Mouse (Mus musculus): Measurements from ENCODE around the gene Ccnd1. TPM values are rescaled to one million over a fixed set of nuclear protein-coding genes. Genes with fewer than 3 reads are reported as not detected.
"Not testable (repeated sequence)": the region's sequence is repeated elsewhere in the genome, so short reads cannot be mapped to it uniquely, and the experiment has no call there.

The Ccnd1 gene
- polyA plus RNA-seq, 1 experiment, result 0.08 TPM

DNA sequence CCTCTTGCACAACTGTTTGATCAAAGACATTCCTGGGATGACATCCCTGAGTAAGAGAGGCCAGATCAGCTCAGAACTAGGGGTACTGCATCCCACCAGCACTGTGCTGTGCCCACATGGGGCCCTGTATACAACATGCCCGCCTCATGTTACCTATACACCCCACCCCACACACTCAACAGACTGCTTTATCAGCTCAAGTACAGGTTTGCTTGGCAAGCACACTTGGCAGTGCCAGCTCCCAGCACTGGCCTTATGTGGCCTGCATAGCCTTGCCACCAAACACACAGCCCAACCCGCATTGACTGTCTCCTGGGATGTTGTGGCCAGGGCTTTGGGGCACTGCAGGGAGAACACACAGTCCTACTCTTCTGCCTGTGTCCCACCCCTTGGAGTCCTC, 12.1 kb downstream of the Ccnd1 start:
- no peak overlapping the region for H3K4me3 ChIP-seq (replicated peaks)

GRCm38 (mm10) chr7:144918823-144919222, 20.9 kb downstream of the Ccnd1 start:
- TF ChIP-seq GATA1 (IDR thresholded peaks at IDR 0.05; ENCODE audit: low read length) (no peak), TAL1 (IDR thresholded peaks at IDR 0.05; ENCODE audit: low read length) (no peak)
- Histone ChIP-seq H3K36me3 (ENCODE audit: control insufficient read depth) (peaks cover 64% of the 10 kb centered on the region), H3K4me3 (replicated peaks) (no peak overlapping the region), H3K27me3 (ENCODE audit: control insufficient read depth) (no peaks in the 10 kb centered on the region), H3K4me1 (ENCODE audit: control insufficient read depth) (peaks cover 24% of the 10 kb centered on the region), H3K9me3 (ENCODE audit: control insufficient read depth, low read length) (no peaks in the 10 kb centered on the region)

More for the DNA sequence above, 12.1 kb downstream of the Ccnd1 start:
- Histone ChIP-seq H3K9me3 (ENCODE audit: control insufficient read depth, low read length) (no peaks in the 10 kb centered on the region), H3K4me1 (ENCODE audit: control insufficient read depth) (peaks cover 6% of the 10 kb centered on the region; the same call in 1 of the 2 replicates), H3K36me3 (ENCODE audit: control insufficient read depth) (peaks cover 41% of the 10 kb centered on the region), H3K27me3 (ENCODE audit: control insufficient read depth) (no peaks in the 10 kb centered on the region)
- no peak for TF ChIP-seq TAL1 (IDR thresholded peaks at IDR 0.05; ENCODE audit: low read length)
- TF ChIP-seq GATA1 (IDR thresholded peaks at IDR 0.05; ENCODE audit: low read length), result no peak

DNA sequence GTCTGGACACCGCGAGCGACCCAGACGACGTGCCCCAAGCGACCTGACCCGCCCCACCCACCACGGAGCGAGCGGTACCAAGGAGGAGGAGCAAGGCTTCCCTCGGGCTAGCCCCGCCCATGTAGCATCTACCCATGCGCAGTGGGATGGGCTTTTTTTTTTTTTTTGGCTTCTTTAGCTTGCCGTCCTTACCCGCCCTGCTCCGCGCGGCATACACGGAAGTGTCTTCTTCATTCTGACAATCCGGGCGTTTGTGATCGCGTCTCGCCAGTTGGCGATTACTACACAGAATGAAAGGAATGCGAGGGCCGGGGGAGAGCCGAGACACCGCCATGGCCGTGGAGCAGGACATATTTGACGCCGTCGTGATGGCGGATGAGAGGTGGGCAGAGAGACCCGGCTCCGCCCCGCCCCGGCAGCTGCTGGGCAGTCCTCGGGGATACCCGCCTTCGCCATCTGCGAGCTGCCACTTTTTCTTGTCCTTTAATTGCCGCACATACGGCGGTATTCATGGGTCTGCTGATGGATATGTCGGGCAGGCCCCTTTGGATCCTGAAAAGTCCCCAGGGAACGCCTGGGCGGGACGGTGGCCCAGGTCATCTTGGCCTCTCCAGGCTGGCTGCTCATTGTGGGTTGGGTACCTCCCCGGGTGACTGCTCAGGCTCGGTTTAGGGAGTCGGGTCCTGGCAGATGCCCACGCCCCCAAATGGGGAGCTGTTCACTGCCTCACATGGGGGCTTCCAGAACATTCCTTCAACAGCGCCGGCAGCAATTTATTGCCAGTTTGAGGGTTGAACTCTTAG, 24.6 kb downstream of the Ccnd1 start, which contains the start of gene LTO1:
LTO1 (plus strand) TSS at position 153 of the 803 bp plus-strand sequence.
- peaks cover 2% of the 10 kb centered on the region; the same call in 1 of the 2 replicates for H3K27me3 ChIP-seq (ENCODE audit: control insufficient read depth)
- H3K36me3 ChIP-seq (ENCODE audit: control insufficient read depth), result peaks cover 37% of the 10 kb centered on the region
- H3K9me3 ChIP-seq (ENCODE audit: control insufficient read depth, low read length), result no peaks in the 10 kb centered on the region
- peaks cover 24% of the 10 kb centered on the region for H3K4me1 ChIP-seq (ENCODE audit: control insufficient read depth)
- peak within 1 kb of the TSS; percentile 97 for H3K4me3 ChIP-seq (replicated peaks)
- TF ChIP-seq GATA1 (IDR thresholded peaks at IDR 0.05; ENCODE audit: low read length) (no peak), TAL1 (IDR thresholded peaks at IDR 0.05; ENCODE audit: low read length) (no peak)

DNA sequence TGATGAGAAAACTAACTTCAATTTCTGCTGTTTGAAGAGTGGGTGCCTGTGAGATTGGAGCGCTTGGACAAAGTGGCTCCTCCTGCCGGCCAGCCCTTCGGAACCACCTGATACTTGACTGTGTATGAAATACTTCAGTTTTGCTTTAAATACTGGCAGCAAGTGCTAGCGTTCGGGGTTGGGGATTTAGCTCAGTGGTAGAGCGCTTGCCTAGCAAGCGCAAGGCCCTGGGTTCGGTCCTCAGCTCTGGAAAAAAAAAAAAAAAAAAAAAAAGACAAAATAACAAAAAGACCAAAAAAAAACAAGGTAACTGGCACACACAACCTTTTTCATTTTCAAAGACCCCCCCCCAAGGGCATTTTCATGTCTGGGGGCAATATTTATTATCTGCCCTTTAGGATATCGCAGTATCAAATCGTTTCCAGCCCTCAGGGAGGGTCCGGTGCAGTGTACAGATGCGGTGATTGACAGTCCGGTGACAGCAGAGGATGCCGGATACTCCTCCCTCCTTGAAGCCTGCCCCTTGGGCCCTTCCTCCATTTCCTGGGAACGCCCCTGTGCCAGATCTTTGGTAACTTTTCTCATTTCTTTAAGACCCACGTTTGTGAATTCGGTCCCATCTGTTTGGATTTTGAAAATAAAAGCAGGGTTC, 25.3 kb downstream of the Ccnd1 start:
- Histone ChIP-seq H3K9me3 (ENCODE audit: control insufficient read depth, low read length) (no peaks in the 10 kb centered on the region), H3K4me3 (replicated peaks) (peak overlapping the region; percentile 97), H3K4me1 (ENCODE audit: control insufficient read depth) (peaks cover 24% of the 10 kb centered on the region), H3K36me3 (ENCODE audit: control insufficient read depth) (peaks cover 30% of the 10 kb centered on the region), H3K27me3 (ENCODE audit: control insufficient read depth) (peaks cover 5% of the 10 kb centered on the region)
- TF ChIP-seq TAL1 (IDR thresholded peaks at IDR 0.05; ENCODE audit: low read length) (no peak), GATA1 (IDR thresholded peaks at IDR 0.05; ENCODE audit: low read length) (no peak)

GRCm38 (mm10) chr7:144912897-144913296, 26.8 kb downstream of the Ccnd1 start:
- peaks cover 11% of the 10 kb centered on the region for H3K27me3 ChIP-seq (ENCODE audit: control insufficient read depth)
- H3K36me3 ChIP-seq (ENCODE audit: control insufficient read depth), result peaks cover 16% of the 10 kb centered on the region
- H3K4me3 ChIP-seq (replicated peaks), result no peak overlapping the region
- TF ChIP-seq GATA1 (IDR thresholded peaks at IDR 0.05; ENCODE audit: low read length) (no peak), TAL1 (IDR thresholded peaks at IDR 0.05; ENCODE audit: low read length) (no peak)
- H3K4me1 ChIP-seq (ENCODE audit: control insufficient read depth), result peaks cover 24% of the 10 kb centered on the region
- H3K9me3 ChIP-seq (ENCODE audit: control insufficient read depth, low read length), result no peaks in the 10 kb centered on the region

DNA sequence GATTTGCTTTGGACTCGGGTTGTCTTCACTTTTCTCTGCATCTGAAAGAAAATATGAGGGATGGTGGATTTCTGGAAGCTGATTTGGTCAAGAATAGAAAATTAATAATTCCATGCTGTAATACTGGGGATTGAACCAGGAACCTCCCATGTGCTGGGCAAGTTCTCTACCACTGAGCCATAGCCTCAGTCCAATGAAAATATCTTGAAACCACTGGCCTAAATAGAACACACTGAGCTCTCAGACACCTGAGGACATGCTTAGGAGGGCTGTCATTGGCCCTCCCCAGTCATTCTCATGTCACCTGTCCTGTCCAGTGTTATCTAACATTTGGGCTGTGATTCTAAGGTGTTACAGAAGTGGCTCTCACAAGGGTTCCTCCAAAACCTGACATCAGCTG, 28.6 kb downstream of the Ccnd1 start:
- Histone ChIP-seq H3K4me3 (replicated peaks) (no peak overlapping the region), H3K36me3 (ENCODE audit: control insufficient read depth) (no peaks in the 10 kb centered on the region), H3K4me1 (ENCODE audit: control insufficient read depth) (peaks cover 30% of the 10 kb centered on the region), H3K27me3 (ENCODE audit: control insufficient read depth) (peaks cover 16% of the 10 kb centered on the region), H3K9me3 (ENCODE audit: control insufficient read depth, low read length) (no peaks in the 10 kb centered on the region)
- no peak for TF ChIP-seq GATA1 (IDR thresholded peaks at IDR 0.05; ENCODE audit: low read length)
- TF ChIP-seq TAL1 (IDR thresholded peaks at IDR 0.05; ENCODE audit: low read length), result no peak

DNA sequence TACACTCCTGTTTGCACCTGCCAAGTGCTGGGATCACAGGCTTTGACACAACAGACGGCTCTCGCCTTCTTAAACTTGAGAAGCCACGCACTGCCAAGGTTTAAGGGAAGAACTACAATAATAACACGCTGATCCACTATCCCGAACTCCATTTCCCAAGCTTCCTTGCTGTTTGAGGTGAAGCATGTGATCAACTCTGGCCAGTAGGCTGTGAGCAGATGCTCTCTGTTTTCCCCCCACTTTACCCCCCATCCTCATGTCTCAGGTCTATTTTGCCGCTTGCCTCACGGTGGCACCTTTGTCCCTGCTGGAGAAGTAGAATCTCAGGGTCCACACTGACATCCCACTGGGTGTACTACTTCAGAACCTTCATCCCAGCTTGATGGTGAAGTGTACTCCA, 31.0 kb downstream of the Ccnd1 start:
- no peak for TF ChIP-seq GATA1 (IDR thresholded peaks at IDR 0.05; ENCODE audit: low read length)
- TF ChIP-seq TAL1 (IDR thresholded peaks at IDR 0.05; ENCODE audit: low read length), result no peak
- Histone ChIP-seq H3K4me3 (replicated peaks) (no peak overlapping the region), H3K27me3 (ENCODE audit: control insufficient read depth) (peaks cover 21% of the 10 kb centered on the region), H3K9me3 (ENCODE audit: control insufficient read depth, low read length) (peaks cover 3% of the 10 kb centered on the region), H3K36me3 (ENCODE audit: control insufficient read depth) (no peaks in the 10 kb centered on the region), H3K4me1 (ENCODE audit: control insufficient read depth) (peaks cover 13% of the 10 kb centered on the region)

- H3K4me3 ChIP-seq (replicated peaks), result no peak overlapping the region
- peaks cover 13% of the 10 kb centered on the region for H3K4me1 ChIP-seq (ENCODE audit: control insufficient read depth)
- TF ChIP-seq TAL1 (IDR thresholded peaks at IDR 0.05; ENCODE audit: low read length), result no peak
- TF ChIP-seq GATA1 (IDR thresholded peaks at IDR 0.05; ENCODE audit: low read length), result no peak
- no peaks in the 10 kb centered on the region for H3K36me3 ChIP-seq (ENCODE audit: control insufficient read depth)
- peaks cover 3% of the 10 kb centered on the region for H3K9me3 ChIP-seq (ENCODE audit: control insufficient read depth, low read length)
- peaks cover 23% of the 10 kb centered on the region for H3K27me3 ChIP-seq (ENCODE audit: control insufficient read depth)
Measured at GRCm38 (mm10) chr7:144907793-144908192, 31.9 kb downstream of the Ccnd1 start.

GRCm38 (mm10) chr7:144906708-144907397, 32.9 kb downstream of the Ccnd1 start:
- no peak overlapping the region for H3K4me3 ChIP-seq (replicated peaks)
- H3K4me1 ChIP-seq (ENCODE audit: control insufficient read depth), result peaks cover 13% of the 10 kb centered on the region

GRCm38 (mm10) chr7:144905514-144905913, 34.2 kb downstream of the Ccnd1 start:
- peaks cover 38% of the 10 kb centered on the region for H3K27me3 ChIP-seq (ENCODE audit: control insufficient read depth)
- not testable (repeated sequence) for H3K36me3 ChIP-seq (ENCODE audit: control insufficient read depth); H3K9me3 ChIP-seq (ENCODE audit: control insufficient read depth, low read length); H3K4me3 ChIP-seq (replicated peaks)
- peaks cover 13% of the 10 kb centered on the region for H3K4me1 ChIP-seq (ENCODE audit: control insufficient read depth)

More at GRCm38 (mm10) chr7:144906708-144907397, 32.9 kb downstream of the Ccnd1 start:
- Histone ChIP-seq H3K9me3 (ENCODE audit: control insufficient read depth, low read length) (peaks cover 3% of the 10 kb centered on the region), H3K36me3 (ENCODE audit: control insufficient read depth) (no peaks in the 10 kb centered on the region), H3K27me3 (ENCODE audit: control insufficient read depth) (peaks cover 30% of the 10 kb centered on the region)
- no peak for TF ChIP-seq GATA1 (IDR thresholded peaks at IDR 0.05; ENCODE audit: low read length)

All from erythroblast, embryonic 14.5 days (primary cell).